Mouse (Mus musculus) bone marrow, adult 2 months (tissue): ENCODE data around the gene Hoxa7. TPM values are rescaled to one million over a fixed set of nuclear protein-coding genes. Genes with fewer than 3 reads are reported as not detected.
A peak's percentile ranks its signal among the peaks of the same experiment; 100 is the strongest.

Experiments used
- H3K27ac ChIP-seq: fragments of 200-500 bp; 2 replicates; pipeline ENCODE4 v1.5.1; 2012; ENCODE audit warnings: low read depth, mild to moderate bottlenecking, control low read depth, inconsistent platforms, low read length; ENCODE audit not compliant: control insufficient read depth, poor library complexity, insufficient read depth
- H3K4me1 ChIP-seq: fragments of 200-500 bp; 2 replicates; pipeline ENCODE4 v1.6.1; 2011; ENCODE audit warnings: low read length; ENCODE audit not compliant: control insufficient read depth, insufficient read depth
- H3K4me3 ChIP-seq: fragments of 200-500 bp; replicated peaks from 2 replicates; pipeline ENCODE3; 2011; ENCODE audit warnings: mild to moderate bottlenecking, low read depth, low read length, control low read depth; ENCODE audit not compliant: control insufficient read depth
- CTCF ChIP-seq: fragments of 200-500 bp; IDR thresholded peaks from 2 replicates; pipeline ENCODE4 v1.5.1; 2011; ENCODE audit warnings: low read length, control low read depth; ENCODE audit not compliant: control insufficient read depth, insufficient read depth
- POLR2A ChIP-seq: fragments of 200-500 bp; IDR thresholded peaks from 2 replicates; pipeline ENCODE4 v1.6.1; 2011; ENCODE audit warnings: low read depth, mild to moderate bottlenecking, control low read depth, low read length, borderline replicate concordance; ENCODE audit not compliant: control insufficient read depth
- WGBS: fragments of 180-500 bp; shearing (Covaris S2); methylation state at CpG from one replicate; pipeline ENCODE4 v1.1.7; 2018; 5-methylcytosine and 5-hydroxymethylcytosine counted together
- polyA plus RNA-seq: library from polyadenylated mRNA; stranded (reverse); fragments of >200 nt; gene quantifications from 2 replicates; pipeline ENCODE4 v1.2.4, GENCODE M21; 2011; ENCODE audit warnings: low replicate concordance; ENCODE audit not compliant: missing spikeins, insufficient read depth, insufficient read length

Hoxa7 gene
- polyA plus RNA-seq, 1 experiment: 2.8 TPM

- WGBS: 5% methylated on average over 19 of the region's 19 CpGs
- Histone ChIP-seq H3K27ac (no peak overlapping the region), H3K4me1 (no peaks in the 10 kb centered on the region), H3K4me3 (no peak overlapping the region)
- TF ChIP-seq CTCF (no peak), POLR2A (no peak)
Measured at GRCm38 (mm10) chr6:52265913-52266665, 44.4 kb upstream of the Hoxa7 start.

GRCm38 (mm10) chr6:52265306-52265912, 43.8 kb upstream of the Hoxa7 start:
- no peak for TF ChIP-seq CTCF
- no peak for TF ChIP-seq POLR2A
- Histone ChIP-seq H3K4me3 (no peak overlapping the region), H3K4me1 (no peaks in the 10 kb centered on the region), H3K27ac (no peak overlapping the region)
- 4% methylated on average over 18 of the region's 18 CpGs for WGBS

- Histone ChIP-seq H3K4me3 (no peak overlapping the region), H3K4me1 (no peaks in the 10 kb centered on the region), H3K27ac (no peak overlapping the region)
- 16% methylated on average over 5 of the region's 5 CpGs for WGBS
- TF ChIP-seq POLR2A: no peak
- no peak for TF ChIP-seq CTCF
Measured at GRCm38 (mm10) chr6:52264106-52264790, 42.6 kb upstream of the Hoxa7 start.

- Histone ChIP-seq H3K4me3 (no peak overlapping the region), H3K27ac (no peak overlapping the region), H3K4me1 (no peaks in the 10 kb centered on the region)
- no peak for TF ChIP-seq POLR2A
- TF ChIP-seq CTCF: no peak
- WGBS: 7% methylated on average over 6 of the region's 6 CpGs
Measured at GRCm38 (mm10) chr6:52263321-52263585, 41.6 kb upstream of the Hoxa7 start.

GRCm38 (mm10) chr6:52262463-52263320, 41.0 kb upstream of the Hoxa7 start:
- H3K4me1 ChIP-seq: no peaks in the 10 kb centered on the region
- TF ChIP-seq POLR2A (no peak), CTCF (no peak)
- H3K4me3 ChIP-seq: no peak overlapping the region
- 7% methylated on average over 24 of the region's 24 CpGs for WGBS
- no peak overlapping the region for H3K27ac ChIP-seq

- 5% methylated on average over 9 of the region's 9 CpGs for WGBS
- Histone ChIP-seq H3K27ac (no peak overlapping the region), H3K4me1 (no peaks in the 10 kb centered on the region), H3K4me3 (no peak overlapping the region)
- TF ChIP-seq CTCF: no peak
- no peak for TF ChIP-seq POLR2A
Measured at GRCm38 (mm10) chr6:52261751-52262462, 40.3 kb upstream of the Hoxa7 start.

GRCm38 (mm10) chr6:52260654-52261575, 39.3 kb upstream of the Hoxa7 start, which contains the start of gene Hoxa13:
Hoxa13 (minus strand) TSS chr6:52260880.
- peak within 1 kb of the TSS; percentile 45 for H3K4me3 ChIP-seq
- TF ChIP-seq CTCF: no peak
- TF ChIP-seq POLR2A: no peak
- WGBS: 1% methylated on average over 66 of the region's 72 CpGs
- no peaks in the 10 kb centered on the region for H3K4me1 ChIP-seq
- H3K27ac ChIP-seq: no peak within 1 kb of the TSS; the same call in 1 of the 2 replicates
